Comparison of ENCODE assay signal across 8 mouse cellular contexts in genomic region chr3:38697871-38698270, GRCm38 (mm10).
A peak's percentile ranks its signal among the peaks of the same experiment; 100 is the strongest.
DNase-seq lines count a peak whose midpoint lies in the region; ATAC-seq lines count a peak whose summit lies in the region.

No protein-coding gene starts in this region.

- no peaks in the 10 kb centered on the region for H3K36me3 ChIP-seq in intestine, embryonic 16.5 days (ENCODE audit: control insufficient read depth, insufficient read depth, low read length)
- no peaks in the 10 kb centered on the region for H3K36me3 ChIP-seq in intestine, embryonic 15.5 days
- no peaks in the 10 kb centered on the region for H3K36me3 ChIP-seq in embryonic facial prominence, embryonic 12.5 days
- no peaks in the 10 kb centered on the region for H3K36me3 ChIP-seq in neural tube, embryonic 12.5 days

- H3K9me3 ChIP-seq in intestine, embryonic 16.5 days (ENCODE audit: control insufficient read depth, low read length): no peaks in the 10 kb centered on the region
- H3K9me3 ChIP-seq in intestine, embryonic 15.5 days: no peaks in the 10 kb centered on the region
- no peaks in the 10 kb centered on the region for H3K9me3 ChIP-seq in embryonic facial prominence, embryonic 12.5 days
- H3K9me3 ChIP-seq in neural tube, embryonic 12.5 days: peaks cover 8% of the 10 kb centered on the region

- peak; percentile 18 for DNase-seq in heart, postnatal 4 days
- no peak for DNase-seq in left cerebral cortex, postnatal 25 days (ENCODE audit: low spot score in 2 of 2)
- no peak for DNase-seq in left cerebral cortex, postnatal 10 days (ENCODE audit: extremely low spot score in 1 of 2, low spot score in 2 of 2)

- peak; percentile 52; the same call in 1 of the 2 replicates for ATAC-seq in intestine, embryonic 16.5 days
- ATAC-seq in intestine, embryonic 15.5 days: no peak
- ATAC-seq in embryonic facial prominence, embryonic 12.5 days (ENCODE audit: insufficient number of reproducible peaks, insufficient read depth, low FRiP score, low TSS enrichment): no peak
- peak; percentile 90 for ATAC-seq in neural tube, embryonic 12.5 days (ENCODE audit: low FRiP score, low read depth)
- ATAC-seq in CD4-positive, CD25-positive, alpha-beta regulatory T cell, adult 4 months: no peak

- no peaks in the 10 kb centered on the region for H3K4me1 ChIP-seq in intestine, embryonic 16.5 days (ENCODE audit: control insufficient read depth, insufficient read depth, low read length)
- H3K4me1 ChIP-seq in intestine, embryonic 15.5 days (replicated peaks): no peaks in the 10 kb centered on the region
- peaks cover 5% of the 10 kb centered on the region; the same call in 1 of the 2 replicates for H3K4me1 ChIP-seq in embryonic facial prominence, embryonic 12.5 days
- H3K4me1 ChIP-seq in neural tube, embryonic 12.5 days: no peaks in the 10 kb centered on the region

- H3K27me3 ChIP-seq in intestine, embryonic 16.5 days (replicated peaks; ENCODE audit: control insufficient read depth, insufficient read depth, low read length): no peaks in the 10 kb centered on the region
- H3K27me3 ChIP-seq in intestine, embryonic 15.5 days (replicated peaks): no peaks in the 10 kb centered on the region
- no peaks in the 10 kb centered on the region for H3K27me3 ChIP-seq in embryonic facial prominence, embryonic 12.5 days
- H3K27me3 ChIP-seq in neural tube, embryonic 12.5 days (replicated peaks): no peaks in the 10 kb centered on the region

- H3K9ac ChIP-seq in intestine, embryonic 16.5 days (ENCODE audit: low read depth, low read length): no peak overlapping the region
- no peak overlapping the region for H3K9ac ChIP-seq in intestine, embryonic 15.5 days
- no peak overlapping the region for H3K9ac ChIP-seq in embryonic facial prominence, embryonic 12.5 days
- no peak overlapping the region for H3K9ac ChIP-seq in neural tube, embryonic 12.5 days

- intact Hi-C loops in left cerebral cortex, postnatal 25 days (cut with DNase I): loop anchor here (5.0 kb wide), 1 partner anchor 216 kb away; the partner anchor contains the start of gene Ankrd50
- intact Hi-C loops in left cerebral cortex, postnatal 10 days (cut with DNase I): no loop called here

- no peak overlapping the region for H3K4me3 ChIP-seq in intestine, embryonic 16.5 days (ENCODE audit: low read length)
- no peak overlapping the region for H3K4me3 ChIP-seq in intestine, embryonic 15.5 days (replicated peaks)
- H3K4me3 ChIP-seq in embryonic facial prominence, embryonic 12.5 days: no peak overlapping the region
- no peak overlapping the region for H3K4me3 ChIP-seq in neural tube, embryonic 12.5 days

- H3K27ac ChIP-seq in intestine, embryonic 16.5 days (ENCODE audit: low read length): no peak overlapping the region
- H3K27ac ChIP-seq in intestine, embryonic 15.5 days: no peak overlapping the region
- H3K27ac ChIP-seq in embryonic facial prominence, embryonic 12.5 days: peak overlapping the region; percentile 73
- H3K27ac ChIP-seq in neural tube, embryonic 12.5 days: peak overlapping the region; percentile 53; the same call in 1 of the 2 replicates

- no peak overlapping the region for H3K4me2 ChIP-seq in intestine, embryonic 16.5 days (ENCODE audit: low read depth, low read length)
- no peak overlapping the region for H3K4me2 ChIP-seq in intestine, embryonic 15.5 days (replicated peaks)
- 0 out of 2 replicates have a peak overlapping the region, but pooled peaks have one; percentile 7 for H3K4me2 ChIP-seq in embryonic facial prominence, embryonic 12.5 days (replicated peaks)
- no peak overlapping the region for H3K4me2 ChIP-seq in neural tube, embryonic 12.5 days (replicated peaks)

- WGBS in intestine, embryonic 16.5 days: 44% methylated on average over 8 of the region's 8 CpGs
- 47% methylated on average over 8 of the region's 8 CpGs for WGBS in intestine, embryonic 15.5 days
- 18% methylated on average over 8 of the region's 8 CpGs for WGBS in embryonic facial prominence, embryonic 12.5 days
- 15% methylated on average over 8 of the region's 8 CpGs for WGBS in neural tube, embryonic 12.5 days

Comparison
In these comparisons a context has a peak if more than half of its experiments do, and no peak if none do; other contexts are left out.
1. ATAC-seq: peak in intestine, embryonic 16.5 days (single experiment) and neural tube, embryonic 12.5 days (single experiment); none in intestine, embryonic 15.5 days (single experiment), embryonic facial prominence, embryonic 12.5 days (single experiment) and CD4-positive, CD25-positive, alpha-beta regulatory T cell, adult 4 months (single experiment).
2. H3K27ac ChIP-seq: peak in embryonic facial prominence, embryonic 12.5 days (single experiment) and neural tube, embryonic 12.5 days (single experiment); none in intestine, embryonic 16.5 days (single experiment) and intestine, embryonic 15.5 days (single experiment).